20 mouse cellular contexts compared by ENCODE assay signal in the genomic region with DNA sequence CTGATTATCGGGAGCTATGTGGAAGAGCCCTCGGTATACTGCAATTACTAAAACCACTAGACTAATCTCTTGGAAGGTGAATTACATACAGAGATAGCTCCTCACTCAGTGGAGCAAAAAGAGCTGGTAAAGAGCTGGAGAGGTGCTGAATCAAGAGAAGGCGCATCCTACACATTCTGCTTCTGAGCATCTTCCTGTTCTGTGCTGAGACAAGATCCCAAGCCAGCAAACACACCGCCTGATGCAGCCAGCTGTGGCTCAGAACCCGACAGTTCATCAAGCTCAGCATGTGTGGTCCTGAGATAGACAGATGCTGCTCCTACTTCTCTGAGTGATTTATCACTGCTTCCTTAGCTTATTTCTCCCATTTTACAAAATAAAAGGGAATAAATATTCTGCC. TPM values are rescaled to one million over a fixed set of nuclear protein-coding genes. Genes with fewer than 3 reads are reported as not detected.
"Had no signal": no experiment of that assay in that cellular context is flagged by ENCODE, and none has a peak within 500 bp of the region (broad histone marks: within the 10 kb centered on the region; RNA-seq: fewer than 3 reads in every experiment).

No protein-coding gene starts in this region.

- H3K4me3 ChIP-seq: layer of hippocampus, adult 2 months; limb, embryonic 12.5 days; limb, embryonic 15.5 days; stomach, embryonic 15.5 days had no signal

- H3K36me3 ChIP-seq: limb, embryonic 12.5 days; limb, embryonic 15.5 days; stomach, embryonic 15.5 days had no signal

- DNase-seq: kidney, adult 2 months; kidney, postnatal 25 days; layer of hippocampus, adult 9-11 months; left cerebral cortex, postnatal 4 days; liver, postnatal 0 days; midbrain, embryonic 14.5 days; right cerebral cortex, postnatal 14 days; spleen, adult 18-20 months; thymus, postnatal 25 days had no signal

- H3K9me3 ChIP-seq: limb, embryonic 12.5 days; limb, embryonic 15.5 days; stomach, embryonic 15.5 days had no signal

- H3K4me1 ChIP-seq: limb, embryonic 12.5 days; limb, embryonic 15.5 days; stomach, embryonic 15.5 days had no signal

- H3K4me2 ChIP-seq: limb, embryonic 12.5 days; limb, embryonic 15.5 days; liver, embryonic 11.5 days; midbrain, embryonic 11.5 days; stomach, embryonic 15.5 days had no signal

- H3K9ac ChIP-seq: limb, embryonic 12.5 days; limb, embryonic 15.5 days; liver, embryonic 14.5 days; liver, postnatal 0 days; stomach, embryonic 15.5 days had no signal

- H3K27me3 ChIP-seq: limb, embryonic 12.5 days; limb, embryonic 15.5 days; stomach, embryonic 15.5 days had no signal

- H3K27ac ChIP-seq: kidney, postnatal 0 days; layer of hippocampus, adult 2 months; limb, embryonic 12.5 days; limb, embryonic 15.5 days; liver, embryonic 14.5 days; stomach, embryonic 15.5 days had no signal

- ATAC-seq: intestine, postnatal 0 days; liver, postnatal 0 days had no signal

RNA-seq across cellular contexts. Expression of gene AI593442, which starts 49.2 kb away (rescaled TPM):
- total RNA-seq: megakaryocyte progenitor cell, adult 5-6 weeks; megakaryocyte-erythroid progenitor cell, adult 5-6 weeks had no signal
- polyA plus RNA-seq: liver, postnatal 0 days had no signal
